Mouse (Mus musculus): ENCODE results near the gene Tcf19.

Gene Tcf19

DNA sequence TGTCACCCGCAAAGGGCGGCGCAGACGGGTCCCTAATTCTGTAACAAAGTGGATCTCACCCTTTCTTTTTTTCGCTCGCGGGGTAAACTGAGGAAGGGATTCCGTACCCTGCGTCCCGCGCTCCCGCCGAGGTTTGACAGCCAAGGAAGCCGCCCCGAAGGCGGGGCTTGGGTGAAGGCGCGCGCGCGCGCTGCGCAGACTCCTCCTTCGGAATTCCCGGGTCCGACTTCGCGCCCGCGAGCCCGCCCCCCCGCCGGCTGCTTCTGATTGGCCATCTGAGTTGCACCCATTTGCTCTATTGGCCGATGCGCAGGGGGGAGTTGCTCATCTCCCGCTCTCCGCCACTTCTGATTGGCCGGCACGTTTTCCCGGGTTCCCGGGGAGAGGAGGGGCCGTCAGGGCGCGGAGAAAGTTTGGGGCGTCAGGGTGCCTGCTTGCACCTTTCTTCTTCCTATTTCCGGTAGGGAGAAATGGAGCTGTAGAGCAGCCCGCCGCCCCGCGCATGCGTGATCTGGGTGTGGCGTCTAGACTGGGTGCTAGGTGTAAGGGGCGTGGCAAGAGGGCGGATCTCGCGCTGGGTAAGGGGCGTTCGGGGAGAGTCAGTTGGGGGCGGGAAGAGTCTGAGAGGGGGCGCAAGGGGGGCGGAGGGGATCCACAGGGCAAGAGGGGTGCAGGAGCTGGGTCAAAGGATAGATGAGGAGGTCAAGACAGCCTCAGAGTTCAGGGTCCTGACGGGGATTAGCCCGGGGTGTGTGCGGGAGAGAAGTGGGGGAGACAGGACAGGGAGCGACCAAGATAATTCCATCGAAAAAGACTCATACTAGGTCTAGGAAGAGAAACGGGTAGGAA is at the start of gene Tcf19, which contains the start of gene Cchcr1:
Gene Tcf19, minus strand, starts transcription at position 173 of the 849 bp plus-strand sequence.
Gene Cchcr1, plus strand, starts transcription at position 449 of the 849 bp plus-strand sequence.
- peak; percentile 92 for DNase-seq

DNA sequence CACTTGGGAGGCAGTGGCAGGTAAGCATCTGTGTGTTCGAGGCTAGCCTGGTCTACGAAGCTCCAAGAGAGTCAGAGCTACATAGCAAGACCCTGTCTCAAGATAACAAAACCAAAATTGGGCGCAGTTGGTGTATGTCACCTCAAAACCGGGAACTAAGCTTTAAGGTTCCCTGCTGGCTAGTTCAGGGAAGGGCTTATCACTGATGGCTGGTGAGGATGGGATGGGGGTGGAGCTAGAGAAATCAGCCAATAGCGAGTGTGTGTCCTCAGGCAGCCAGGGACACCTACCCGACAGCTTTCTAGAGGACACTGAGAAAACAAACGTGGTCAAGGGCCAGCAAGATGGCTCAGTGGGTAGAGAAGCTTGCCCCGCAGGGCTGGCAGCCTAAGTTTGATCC is 41.6 kb upstream of the Tcf19 start:
- no peak for DNase-seq

DNA sequence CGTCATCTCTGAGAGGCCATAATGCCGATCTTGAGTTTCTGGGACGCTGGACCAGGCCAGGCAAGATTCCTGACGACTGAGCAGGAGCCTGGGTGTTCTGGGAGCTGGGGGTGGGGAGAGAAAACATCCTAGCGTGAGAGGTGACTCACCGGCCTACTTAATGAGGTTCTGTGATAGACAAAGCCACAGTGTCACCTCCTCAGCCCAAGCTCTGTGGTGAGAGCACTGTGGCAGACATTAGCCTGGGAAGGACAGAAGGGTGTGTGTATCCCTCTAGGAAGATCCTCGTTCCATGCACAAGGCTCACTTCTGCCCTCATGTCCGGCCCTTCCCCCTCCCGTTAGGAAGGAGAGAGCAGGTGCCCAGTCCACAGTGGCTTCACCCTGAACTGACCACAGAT is 40.7 kb upstream of the Tcf19 start:
- no peak for DNase-seq

DNA sequence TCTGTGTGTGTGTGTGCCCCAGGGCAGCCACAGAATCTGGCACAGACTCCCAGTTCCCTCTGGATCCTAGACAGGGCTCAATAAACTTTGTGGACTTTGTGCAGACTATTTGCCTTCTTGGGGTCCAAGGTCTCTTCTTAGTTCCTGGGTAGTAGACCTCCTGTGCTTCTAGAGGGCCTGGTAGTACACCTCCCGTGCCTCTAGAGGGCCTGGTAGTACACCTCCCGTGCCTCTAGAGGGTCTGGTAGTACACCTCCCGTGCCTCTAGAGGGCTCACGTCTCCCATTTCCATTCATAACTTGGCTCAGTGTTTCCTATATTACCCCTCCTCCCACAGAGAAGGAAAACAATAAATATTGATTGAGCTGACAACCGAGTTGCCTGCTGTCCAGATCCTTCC is 40.2 kb upstream of the Tcf19 start:
- no peak for DNase-seq

DNA sequence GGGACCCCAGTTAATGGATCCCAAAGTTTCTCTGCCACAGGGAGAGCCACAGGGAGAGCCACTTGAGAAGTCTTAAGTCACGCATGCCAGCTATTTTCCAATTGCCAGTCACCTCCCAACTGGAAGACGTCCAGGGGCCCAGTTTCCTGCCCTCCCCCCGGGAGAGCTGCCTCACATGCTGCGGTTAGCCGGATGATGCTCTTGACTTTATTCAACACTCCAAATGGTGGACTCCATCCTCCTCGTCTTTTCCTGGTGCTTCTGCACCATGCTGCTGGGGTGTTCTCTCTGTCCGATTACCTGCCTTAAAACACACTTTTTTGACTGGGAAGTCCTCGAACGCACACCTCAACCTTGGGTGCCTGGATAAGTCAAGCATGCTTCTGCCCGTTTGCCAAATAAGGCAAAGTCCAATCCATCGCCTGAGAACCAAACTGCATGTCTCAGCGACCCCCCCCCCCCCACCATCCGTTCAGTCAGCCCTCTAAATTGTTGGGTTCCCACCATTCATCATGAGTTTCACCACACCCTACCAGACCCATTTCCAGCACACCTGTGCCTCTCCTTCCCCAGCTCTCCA is 39.7 kb upstream of the Tcf19 start:
- DNase-seq: no peak

DNA sequence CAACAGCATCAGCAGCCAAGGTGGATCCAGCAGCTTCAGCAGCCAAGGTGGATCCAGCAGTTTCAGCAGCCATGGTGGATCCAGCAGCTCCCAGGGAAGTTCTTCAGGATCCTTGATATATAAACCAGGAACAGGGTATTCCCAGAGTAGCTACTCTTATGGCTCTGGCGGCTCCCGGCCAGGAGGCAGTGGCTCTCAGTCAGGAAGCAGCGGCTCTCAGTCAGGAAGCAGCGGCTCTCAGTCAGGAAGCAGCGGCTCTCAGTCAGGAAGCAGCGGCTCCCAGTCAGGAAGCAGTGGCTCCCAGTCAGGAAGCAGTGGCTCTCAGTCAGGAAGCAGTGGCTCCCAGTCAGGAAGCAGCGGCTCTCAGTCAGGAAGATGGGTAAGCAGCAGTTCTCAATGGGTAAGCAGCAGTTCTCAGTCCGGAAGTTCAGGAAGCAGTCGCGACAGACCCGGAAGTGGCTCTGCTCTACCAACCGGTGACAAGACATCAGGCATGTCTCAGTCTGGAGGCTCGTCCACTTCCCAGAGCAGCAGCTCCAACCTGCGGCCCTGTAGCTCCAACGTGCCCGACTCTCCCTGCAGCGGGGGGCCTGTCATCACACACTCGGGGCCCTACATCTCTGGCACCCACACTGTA is 38.3 kb upstream of the Tcf19 start:
- DNase-seq: no peak

DNA sequence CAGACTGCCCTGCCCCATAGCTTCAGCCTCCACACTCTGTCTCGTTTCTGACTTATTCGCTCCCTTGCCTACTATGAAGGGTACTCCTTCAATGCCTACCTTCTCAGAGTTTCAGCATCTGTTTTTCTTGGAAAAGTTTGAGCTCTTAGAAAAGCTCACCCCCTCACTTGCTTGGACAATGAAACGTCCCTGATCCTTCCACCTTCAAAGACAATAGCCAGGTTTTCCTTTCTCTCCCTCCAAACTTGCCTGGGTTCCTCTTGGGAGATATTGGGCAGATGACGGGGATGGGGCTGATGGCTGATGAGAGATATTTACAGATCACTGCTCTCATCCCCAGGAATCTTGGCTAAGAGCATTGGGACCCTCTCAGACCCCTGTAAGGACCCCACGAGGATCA is 37.7 kb upstream of the Tcf19 start:
- DNase-seq: no peak

DNA sequence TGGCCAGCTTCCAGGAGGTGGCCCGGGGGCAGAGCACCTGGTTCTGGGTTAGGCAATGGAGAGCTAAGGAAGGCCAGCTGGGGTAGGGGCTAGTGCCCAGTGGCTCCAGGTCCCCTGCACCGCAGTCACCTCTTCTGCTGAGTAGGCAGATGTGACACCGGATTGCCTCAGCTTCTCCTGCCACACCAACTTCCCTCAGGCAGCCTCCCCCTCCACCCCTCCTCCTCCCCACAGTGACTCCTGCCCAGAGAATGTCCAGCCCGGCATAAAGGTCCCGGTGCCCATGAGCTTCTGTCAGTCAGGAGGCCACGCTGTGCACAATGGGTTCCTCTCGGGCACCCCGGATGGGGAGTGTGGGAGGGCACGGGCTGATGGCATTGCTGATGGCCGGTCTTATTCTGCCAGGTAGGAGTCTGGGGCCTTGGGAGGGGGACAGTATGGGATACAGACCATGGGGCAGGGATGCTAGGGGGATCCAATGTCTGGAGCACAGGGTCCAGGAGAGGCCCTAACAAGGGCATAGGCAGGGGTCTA is 35.3 kb upstream of the Tcf19 start, which contains the start of gene Cdsn:
Gene Cdsn, plus strand, starts transcription at position 248 of the 534 bp plus-strand sequence.
- DNase-seq: no peak

DNA sequence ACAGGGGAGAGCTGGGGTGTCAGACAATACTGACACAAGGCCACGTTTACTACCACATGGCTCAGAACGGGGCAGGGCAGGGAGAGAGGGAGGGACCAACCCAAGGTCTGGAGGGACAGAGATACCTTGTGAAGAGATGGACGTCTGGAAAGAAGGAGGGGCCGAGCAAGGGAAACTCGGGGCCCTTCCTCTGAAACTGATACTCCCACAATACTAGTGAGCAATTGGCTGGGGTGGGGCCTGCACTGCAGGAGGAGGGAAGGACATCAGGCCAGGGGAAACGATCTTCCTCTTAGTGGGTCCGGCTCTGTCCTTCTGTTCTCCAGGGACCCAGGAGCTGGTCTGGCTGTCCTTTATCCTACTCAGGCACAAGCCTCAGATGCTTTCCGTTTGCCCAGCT is 34.2 kb upstream of the Tcf19 start:
- DNase-seq: no peak

DNA sequence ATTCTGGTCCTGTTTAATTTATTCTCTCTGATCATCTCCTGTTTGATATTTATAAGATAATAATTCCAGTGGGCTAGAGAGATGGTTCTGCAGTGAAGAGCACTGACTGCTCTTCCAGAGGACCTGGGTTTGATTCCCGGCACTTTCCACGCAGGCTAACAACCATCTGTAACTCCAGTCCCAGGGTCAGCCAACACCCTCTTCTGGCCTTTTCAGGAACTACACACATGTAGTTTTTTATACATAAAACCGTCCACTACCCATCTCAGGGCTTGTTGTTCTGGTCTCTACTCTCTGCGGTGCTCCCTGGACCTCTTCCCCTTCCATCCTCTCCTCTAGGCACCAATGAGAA is 33.5 kb upstream of the Tcf19 start:
- no peak for DNase-seq

DNA sequence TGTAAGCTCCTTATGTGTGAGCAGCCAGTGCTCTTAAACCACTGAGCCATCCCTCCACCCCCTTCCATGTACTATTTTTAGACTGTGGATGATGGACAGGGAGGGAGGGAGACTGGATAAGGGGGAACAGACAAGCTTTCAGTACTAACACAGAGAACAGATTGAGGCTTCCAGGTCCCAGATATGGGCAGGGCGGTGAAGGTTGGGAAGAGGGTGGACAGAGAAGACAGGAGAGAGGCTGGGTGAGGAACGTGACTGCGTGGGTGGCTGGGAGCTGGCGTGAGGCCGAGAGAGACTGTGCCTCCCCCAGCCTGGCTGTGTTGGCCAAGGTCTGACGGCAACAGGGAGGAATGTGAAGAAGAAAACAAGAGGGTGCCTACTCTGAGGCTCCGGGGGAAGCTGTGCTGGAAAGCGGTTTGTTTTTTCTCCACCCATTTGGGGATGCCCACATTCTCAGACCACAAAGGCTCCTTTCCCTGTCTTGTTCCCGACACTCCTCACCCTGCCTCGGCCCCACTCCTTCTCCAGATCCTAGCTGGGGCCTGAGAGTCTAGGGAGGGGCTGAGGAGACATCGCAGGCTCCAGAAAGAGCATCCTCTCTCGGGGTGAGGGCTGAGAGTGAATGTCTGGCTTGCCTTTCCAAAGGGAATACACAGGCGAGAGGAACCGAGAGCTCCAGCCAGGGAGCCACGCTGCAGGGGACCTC is 33.0 kb upstream of the Tcf19 start:
- peak; percentile 78 for DNase-seq

DNA sequence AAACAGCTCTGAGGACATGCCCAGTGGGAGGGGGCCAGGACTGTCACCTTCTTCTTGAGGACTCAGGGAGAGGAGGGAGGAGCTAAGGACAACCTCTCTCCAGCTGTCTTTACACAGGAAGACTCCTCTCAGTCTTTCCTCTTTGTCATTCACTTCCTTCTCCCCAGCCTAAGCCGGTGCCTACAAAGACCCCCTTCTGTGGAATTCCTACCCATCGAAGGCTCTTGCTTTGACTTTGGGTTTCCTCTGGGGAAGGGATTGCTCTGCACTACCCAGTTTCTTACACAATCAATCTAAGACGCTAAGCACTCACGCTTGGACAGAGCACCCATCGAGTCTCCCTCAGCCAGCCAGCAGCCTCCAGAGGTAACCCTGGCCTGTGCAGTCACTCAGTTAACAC is 32.0 kb upstream of the Tcf19 start:
- no peak for DNase-seq

DNA sequence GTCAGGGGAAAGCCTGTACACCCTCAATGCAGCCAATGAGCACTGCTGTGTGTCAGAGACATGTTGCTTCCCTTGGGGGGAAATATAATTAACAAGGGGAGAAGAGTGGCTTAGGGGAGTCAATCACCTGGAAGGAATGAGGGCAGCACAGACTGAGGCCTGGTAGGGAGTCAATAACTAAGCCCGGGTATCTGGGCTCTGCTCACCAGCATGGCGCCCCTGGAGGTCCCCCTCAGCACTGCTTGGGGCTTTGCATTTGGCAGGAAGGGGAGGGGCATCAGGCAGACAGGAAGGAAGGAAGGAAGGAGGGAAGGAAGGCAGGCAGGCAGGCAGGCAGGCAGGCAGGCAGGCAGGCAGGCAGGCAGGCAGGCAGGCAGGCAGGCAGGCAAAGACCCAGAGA is 30.8 kb upstream of the Tcf19 start:
- DNase-seq: no peak

DNA sequence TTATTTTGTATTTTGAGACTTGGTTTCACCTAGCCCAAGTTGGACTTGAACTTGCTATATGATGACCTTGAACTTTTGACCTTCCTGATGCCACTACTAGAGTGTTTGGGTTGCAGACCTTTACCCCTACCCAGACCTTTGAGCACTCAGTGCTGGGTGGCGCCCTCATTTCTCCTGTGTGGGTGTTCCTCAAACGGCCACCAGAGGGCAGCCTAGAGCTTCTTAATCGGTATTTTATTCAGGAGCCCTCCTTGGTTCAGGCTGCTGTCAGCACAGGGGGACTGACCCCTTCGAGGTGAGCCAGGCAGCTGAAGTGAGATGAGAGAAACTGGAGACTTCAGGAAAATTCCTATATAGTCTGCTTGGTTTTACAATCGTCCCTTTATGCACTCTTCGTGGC is 28.1 kb upstream of the Tcf19 start:
- DNase-seq: peak; percentile 62

DNA sequence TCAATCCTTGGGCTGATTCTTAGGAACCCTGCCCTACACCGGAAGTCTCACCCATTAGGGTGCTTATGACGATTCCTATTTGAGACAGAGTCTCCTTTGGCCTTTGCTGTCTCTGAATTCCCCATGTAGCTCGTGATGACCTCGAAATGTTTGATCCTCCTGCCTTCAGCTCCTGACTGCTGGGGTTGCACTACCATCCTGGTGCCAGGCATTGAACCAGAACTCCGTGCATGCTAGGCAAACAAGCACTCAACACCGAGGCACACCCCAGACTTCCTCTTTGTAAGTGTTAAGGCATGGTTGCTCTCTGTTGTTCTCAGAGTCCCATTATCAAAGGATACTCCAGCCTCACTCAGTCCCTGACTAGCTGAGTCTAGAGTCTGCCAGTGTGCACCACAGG is 27.4 kb upstream of the Tcf19 start:
- DNase-seq: no peak

DNA sequence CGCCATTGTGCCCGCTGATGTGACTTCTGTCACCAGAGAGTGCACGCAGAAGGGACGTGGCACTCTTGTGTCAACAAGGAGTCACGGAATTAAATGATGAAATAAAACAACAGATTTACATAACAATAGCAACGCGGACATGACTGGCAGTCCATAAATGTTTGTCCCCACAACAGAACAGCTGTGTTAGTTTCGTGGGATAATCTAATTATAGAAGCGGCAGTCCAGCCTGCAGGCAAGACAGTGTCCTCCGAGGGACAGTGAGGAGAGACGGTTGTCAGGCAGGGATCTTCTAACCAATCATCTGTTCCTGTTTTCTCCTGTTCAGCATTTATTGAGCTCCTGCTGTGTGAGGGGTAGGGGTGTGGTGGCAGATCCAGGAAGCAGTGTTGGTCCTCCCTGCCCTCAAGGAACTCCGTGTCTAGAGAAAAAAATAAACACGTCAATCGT is 26.8 kb upstream of the Tcf19 start:
- DNase-seq: no peak

DNA sequence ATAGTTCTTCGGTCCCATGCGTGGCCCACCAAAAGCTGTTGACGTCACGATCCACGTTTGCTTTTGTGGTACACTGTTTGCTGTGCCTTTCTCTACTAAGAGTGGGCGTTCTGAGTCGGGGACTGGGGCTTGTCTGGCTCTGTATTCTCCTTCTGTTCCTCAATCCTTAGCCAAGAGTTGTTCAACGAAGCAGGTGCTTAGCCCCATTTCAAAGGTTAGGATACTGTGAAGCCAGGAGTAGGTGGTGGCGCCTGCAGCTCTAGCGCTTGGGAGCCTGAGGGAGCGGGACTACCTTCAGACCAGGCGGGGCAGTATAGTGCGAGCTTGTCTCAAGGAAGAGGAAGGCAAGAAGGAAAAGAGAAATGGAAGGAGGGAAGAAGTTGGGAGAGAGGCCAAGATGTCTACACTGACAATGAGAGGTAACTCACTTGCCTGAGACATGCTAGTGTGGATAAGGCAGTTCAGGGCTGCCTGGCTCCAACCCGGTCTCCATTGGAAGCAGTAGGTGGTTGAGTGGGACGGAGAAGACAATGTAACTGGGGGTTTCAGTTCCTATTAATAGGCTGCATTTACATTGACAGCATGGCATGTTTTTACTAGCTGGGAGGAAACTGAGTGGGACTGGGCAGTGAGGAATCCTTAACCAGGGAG is 26.3 kb upstream of the Tcf19 start:
- no peak for DNase-seq

DNA sequence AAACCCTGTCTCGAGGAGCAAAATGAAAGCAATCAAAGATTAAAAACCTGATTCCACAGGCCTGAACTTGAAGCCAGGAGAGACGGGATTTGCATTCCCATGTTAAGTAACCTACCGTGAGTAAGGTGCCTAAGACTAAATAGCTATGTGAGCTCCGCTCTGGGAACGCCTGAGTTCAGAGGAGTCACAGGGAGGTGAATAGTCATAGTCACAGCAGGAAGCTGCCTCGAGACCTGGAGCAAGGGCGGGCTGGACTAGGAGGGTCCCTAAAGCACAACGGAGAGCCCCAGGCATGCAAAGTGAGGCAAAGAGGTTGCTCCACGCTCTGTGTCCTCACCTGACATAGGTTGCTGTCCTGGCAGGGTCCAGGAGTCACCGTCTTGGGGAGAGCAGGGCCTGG is 22.9 kb upstream of the Tcf19 start:
- DNase-seq: no peak

DNA sequence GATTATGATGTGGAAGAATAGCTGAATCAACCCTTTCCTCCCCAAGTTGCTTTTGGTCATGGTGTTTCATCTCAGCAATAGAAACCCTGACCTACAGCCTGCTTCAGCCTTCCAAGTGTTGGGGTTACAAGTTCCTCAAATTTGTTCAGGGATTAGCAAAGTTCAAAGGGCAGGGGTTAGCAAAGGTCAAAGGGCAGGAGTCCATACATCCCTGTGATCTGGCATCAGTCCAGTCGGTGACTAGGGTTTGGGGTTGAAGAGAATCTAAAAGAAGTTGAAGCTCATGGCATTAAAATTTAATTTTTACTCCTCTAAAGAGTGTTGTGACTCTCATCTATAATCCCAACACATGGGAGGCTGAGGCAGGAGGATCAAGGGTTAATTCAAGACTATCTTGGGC is 21.9 kb upstream of the Tcf19 start:
- DNase-seq: no peak

DNA sequence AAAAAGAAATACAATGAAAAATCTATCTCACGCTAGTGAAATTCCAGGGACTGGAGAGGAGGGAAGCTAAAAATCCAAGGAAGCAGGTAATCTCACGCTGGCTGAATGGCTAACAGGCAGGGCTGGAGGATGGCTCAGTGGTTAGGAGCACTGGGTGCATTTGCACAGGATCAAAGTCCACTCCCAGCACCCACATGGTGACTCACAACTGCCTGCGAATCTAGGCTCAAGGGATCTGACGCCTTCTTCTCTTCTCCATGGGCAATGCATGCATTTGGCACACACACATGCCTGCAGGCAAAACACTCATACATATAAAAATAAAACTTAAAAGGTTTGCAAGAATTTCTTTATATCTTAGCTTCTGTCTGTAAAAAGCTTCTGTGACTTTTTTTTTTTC is 20.8 kb upstream of the Tcf19 start:
- no peak for DNase-seq

DNA sequence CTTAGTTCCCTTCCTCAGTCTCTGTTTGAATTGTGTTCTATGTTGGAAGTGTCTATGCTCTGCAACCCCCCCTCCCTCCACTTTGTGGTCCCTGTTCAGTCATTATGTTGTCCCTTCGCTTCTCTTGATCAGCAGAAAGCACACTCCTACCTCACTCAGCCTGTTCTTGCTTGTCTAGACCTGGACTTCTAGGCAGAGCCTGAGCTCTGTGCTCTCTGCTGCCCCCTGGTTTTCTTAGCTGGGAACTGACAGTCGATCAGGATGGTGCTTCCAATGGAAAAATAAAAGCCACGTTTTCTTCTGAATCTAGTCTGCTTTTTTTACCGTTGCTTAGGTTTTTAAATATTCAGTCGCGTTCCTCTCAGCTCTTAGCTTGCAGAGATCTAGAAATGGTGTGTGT is 17.7 kb upstream of the Tcf19 start:
- peak; percentile 76 for DNase-seq

DNA sequence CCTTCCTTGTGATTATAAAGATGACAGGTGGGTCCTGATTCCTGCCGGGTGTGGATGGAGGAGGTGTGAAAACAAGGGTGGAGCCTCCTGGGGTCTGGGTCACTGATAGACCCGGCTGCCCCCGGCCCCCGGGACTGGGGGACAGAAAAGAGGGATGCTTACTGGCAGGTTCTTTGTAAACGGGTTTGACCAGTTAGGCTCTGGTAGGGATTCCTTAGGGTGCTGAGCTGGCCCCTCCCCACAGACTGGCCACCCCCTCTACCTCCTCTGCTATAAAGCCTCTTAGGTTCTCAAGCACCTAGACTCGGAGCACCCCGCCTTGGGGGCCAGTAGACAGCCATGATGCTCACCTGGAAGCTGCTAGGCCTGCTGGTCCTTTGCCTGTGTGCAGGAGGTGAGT is 16.3 kb upstream of the Tcf19 start, which contains the start of gene Psors1c2:
Gene Psors1c2, plus strand, starts transcription at position 301 of the 400 bp plus-strand sequence.
- DNase-seq: no peak

DNA sequence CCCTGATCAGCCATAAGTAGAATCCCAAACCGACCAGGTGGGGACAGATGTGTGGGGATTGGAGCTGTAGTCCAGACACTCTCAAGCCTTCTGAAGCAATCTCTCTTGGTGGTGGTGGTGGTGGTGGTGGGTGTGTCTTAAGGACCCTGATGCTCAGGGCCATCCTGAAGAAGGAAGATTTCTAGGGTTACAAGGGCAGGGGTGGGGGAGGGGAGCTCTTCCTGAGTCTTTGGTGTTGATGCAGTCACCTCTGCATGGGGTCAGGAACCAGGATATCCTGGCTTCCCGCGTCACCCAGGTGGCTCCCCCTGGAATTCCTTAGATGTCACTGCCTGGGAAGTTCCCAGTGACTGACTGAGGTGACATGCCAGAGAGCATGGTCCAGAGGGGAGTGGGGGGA is 15.7 kb upstream of the Tcf19 start:
- DNase-seq: no peak

Data from cerebellum, adult 8-10 months (tissue).